Mouse (Mus musculus) lung, adult 2 months (tissue): Measurements from ENCODE around the gene Tgm3.

Source experiments
- CTCF ChIP-seq: fragments of 200-500 bp; IDR thresholded peaks from 2 replicates; pipeline ENCODE4 v1.5.1; 2011; ENCODE audit warnings: mild to moderate bottlenecking, low read length, control low read depth; ENCODE audit not compliant: insufficient read depth
- POLR2A ChIP-seq: fragments of 200-500 bp; IDR thresholded peaks from 2 replicates; pipeline ENCODE4 v1.6.1; 2011; ENCODE audit warnings: low read depth, mild to moderate bottlenecking, control low read depth, low read length, borderline replicate concordance; ENCODE audit errors: extremely low read depth

GRCm38 (mm10) chr2:129989646-129990045, 22.5 kb upstream of the Tgm3 start:
- TF ChIP-seq POLR2A (no peak), CTCF (no peak)
